9 mouse cellular contexts compared by ENCODE assay signal in genomic region chr9:106908715-106909114, GRCm38 (mm10). TPM values are rescaled to one million over a fixed set of nuclear protein-coding genes. Genes with fewer than 3 reads are reported as not detected.
DNase-seq lines count a peak whose midpoint lies in the region; ATAC-seq and TF ChIP-seq lines count a peak whose summit lies in the region.
"Had no signal": no experiment of that assay in that cellular context is flagged by ENCODE, and none has a peak within 500 bp of the region (broad histone marks: within the 10 kb centered on the region; RNA-seq: fewer than 3 reads in every experiment).

No protein-coding gene starts in this region.

- H3K9ac ChIP-seq in heart, postnatal 0 days (replicated peaks; ENCODE audit: low read depth, low read length), result no peak overlapping the region
- H3K9ac ChIP-seq in MEL (ENCODE audit: control insufficient read depth, low read depth, low read length, poor library complexity, severe bottlenecking), result peak overlapping the region; percentile 22; the same call in 1 of the 2 replicates
- peak overlapping the region; percentile 3; the same call in 1 of the 2 replicates for H3K9ac ChIP-seq in embryonic facial prominence, embryonic 12.5 days
- H3K9ac ChIP-seq: forebrain, embryonic 15.5 days had no signal

- no peaks in the 10 kb centered on the region for H3K9me3 ChIP-seq in heart, postnatal 0 days (replicated peaks; ENCODE audit: control insufficient read depth, low read length)
- H3K9me3 ChIP-seq in MEL (replicated peaks; ENCODE audit: insufficient read depth, low read length), result no peaks in the 10 kb centered on the region
- H3K9me3 ChIP-seq in embryonic facial prominence, embryonic 12.5 days, result no peaks in the 10 kb centered on the region
- H3K9me3 ChIP-seq: forebrain, embryonic 15.5 days had no signal

- no peak overlapping the region for H3K27ac ChIP-seq in heart, postnatal 0 days (ENCODE audit: low read depth)
- peak overlapping the region; percentile 37; the same call in 1 of the 2 replicates for H3K27ac ChIP-seq in MEL (ENCODE audit: control insufficient read depth, low read depth, low read length)
- no peak overlapping the region for H3K27ac ChIP-seq in embryonic facial prominence, embryonic 12.5 days
- H3K27ac ChIP-seq: forebrain, embryonic 15.5 days had no signal

- intact Hi-C loops in heart, postnatal 25 days (cut with DNase I), result loop anchor here (10.0 kb wide), 1 partner anchor 256 kb away; no protein-coding TSS in a partner anchor

- H3K36me3 ChIP-seq in heart, postnatal 0 days (replicated peaks; ENCODE audit: control insufficient read depth, insufficient read depth, low read length), result no peaks in the 10 kb centered on the region
- H3K36me3 ChIP-seq in MEL (ENCODE audit: control insufficient read depth in 1 of 2, insufficient read depth in 2 of 2, low read length in 2 of 2), result no peaks in the 10 kb centered on the region; a peak in 1 of 4 replicates
- H3K36me3 ChIP-seq in embryonic facial prominence, embryonic 12.5 days, result no peaks in the 10 kb centered on the region

- TF ChIP-seq EP300 in heart, postnatal 0 days (IDR thresholded peaks at IDR 0.05; ENCODE audit: low read depth), result no peak
- no peak for TF ChIP-seq EP300 in MEL (IDR thresholded peaks at IDR 0.05; ENCODE audit: low read depth in 1 of 2, low read length in 2 of 2)

- ATAC-seq in heart, postnatal 0 days (ENCODE audit: insufficient read depth, low read depth), result no peak; the same call in 1 of the 2 replicates
- no peak for ATAC-seq in embryonic facial prominence, embryonic 12.5 days (ENCODE audit: insufficient number of reproducible peaks, insufficient read depth, low FRiP score, low TSS enrichment)
- ATAC-seq: forebrain, embryonic 15.5 days had no signal

- H3K27me3 ChIP-seq in heart, postnatal 0 days (ENCODE audit: control insufficient read depth, insufficient read depth, low read length), result no peaks in the 10 kb centered on the region
- peaks cover 0 to 2% of the 10 kb centered on the region in 2 experiments; a peak in 1 of 4 replicates for H3K27me3 ChIP-seq in MEL (ENCODE audit: control insufficient read depth in 1 of 2, insufficient read depth in 2 of 2, low read length in 2 of 2)
- H3K27me3 ChIP-seq in embryonic facial prominence, embryonic 12.5 days, result no peaks in the 10 kb centered on the region
- H3K27me3 ChIP-seq: forebrain, embryonic 15.5 days had no signal

- WGBS in heart, postnatal 0 days, result 42% methylated on average over 5 of the region's 5 CpGs
- WGBS in embryonic facial prominence, embryonic 12.5 days, result 36% methylated on average over 5 of the region's 5 CpGs

- H3K4me2 ChIP-seq in heart, postnatal 0 days (ENCODE audit: low read depth, low read length), result no peak overlapping the region
- H3K4me2 ChIP-seq in embryonic facial prominence, embryonic 12.5 days (replicated peaks), result no peak overlapping the region
- H3K4me2 ChIP-seq: forebrain, embryonic 15.5 days had no signal

- no peak for TF ChIP-seq CTCF in heart, postnatal 0 days (IDR thresholded peaks at IDR 0.05; ENCODE audit: low read depth)
- no peak for TF ChIP-seq CTCF in MEL (IDR thresholded peaks at IDR 0.05 in 2 of 3, conservative IDR thresholded peaks at IDR 0.05 in 1 of 3; ENCODE audit: control insufficient read depth in 1 of 3, insufficient read depth in 1 of 3, low read depth in 2 of 3, low read length in 3 of 3, poor library complexity in 1 of 3, severe bottlenecking in 1 of 3)

- no peaks in the 10 kb centered on the region for H3K4me1 ChIP-seq in heart, postnatal 0 days (ENCODE audit: control insufficient read depth, insufficient read depth)
- peaks cover 0 to 3% of the 10 kb centered on the region in 2 experiments; a peak in 1 of 4 replicates for H3K4me1 ChIP-seq in MEL (ENCODE audit: control insufficient read depth in 1 of 2, insufficient read depth in 2 of 2, low read length in 2 of 2)
- H3K4me1 ChIP-seq in embryonic facial prominence, embryonic 12.5 days, result peaks cover 12% of the 10 kb centered on the region
- H3K4me1 ChIP-seq: forebrain, embryonic 15.5 days had no signal

- H3K4me3 ChIP-seq in heart, postnatal 0 days (ENCODE audit: low read depth, low read length), result no peak overlapping the region
- no peak overlapping the region for H3K4me3 ChIP-seq in MEL (ENCODE audit: control insufficient read depth in 1 of 2, insufficient read depth in 1 of 2, low read depth in 2 of 2, low read length in 2 of 2)
- H3K4me3 ChIP-seq in embryonic facial prominence, embryonic 12.5 days, result no peak overlapping the region
- H3K4me3 ChIP-seq: forebrain, embryonic 15.5 days had no signal

- H3K79me2 ChIP-seq in MEL (ENCODE audit: control insufficient read depth, insufficient read depth, low read length, poor library complexity), result no peaks in the 10 kb centered on the region

- no peak for TF ChIP-seq RAD21 in MEL (IDR thresholded peaks at IDR 0.05; ENCODE audit: low read depth, low read length)

- no peak for TF ChIP-seq POLR2A in MEL (IDR thresholded peaks at IDR 0.05; ENCODE audit: control insufficient read depth in 1 of 2, insufficient read depth in 1 of 2, low read depth in 1 of 2, low read length in 2 of 2, poor library complexity in 1 of 2)

- peak; percentile 9 for DNase-seq in heart, postnatal 0 days (ENCODE audit: low spot score)
- no peak for DNase-seq in heart, postnatal 25 days (ENCODE audit: low spot score)
- peak; percentile 26 for DNase-seq in MEL (ENCODE audit: low read depth, low spot score)
- DNase-seq in lung, postnatal 36 days, result peak; percentile 44
- no peak for DNase-seq in right cerebral cortex, adult 2 months (ENCODE audit: low spot score in 2 of 2)
- no peak for DNase-seq in thymus, adult 18-20 months
- DNase-seq: layer of hippocampus, adult 9-11 months had no signal

TF ChIP-seq in MEL, 35 proteins besides CTCF, POLR2A, EP300 and RAD21:
- TF ChIP-seq ZNF384 (IDR thresholded peaks at IDR 0.05; ENCODE audit: low read depth, low read length) (no peak), JUND (IDR thresholded peaks at IDR 0.05; ENCODE audit: low read depth, low read length) (no peak), POLR2AphosphoS2 (IDR thresholded peaks at IDR 0.05; ENCODE audit: low read length) (no peak), UBTF (IDR thresholded peaks at IDR 0.05; ENCODE audit: borderline replicate concordance, insufficient read depth, low read depth, low read length) (no peak), MYC (IDR thresholded peaks at IDR 0.05; ENCODE audit: low read depth, low read length) (no peak), USF1 (IDR thresholded peaks at IDR 0.05; ENCODE audit: low read depth, low read length) (no peak), RCOR1 (IDR thresholded peaks at IDR 0.05; ENCODE audit: low read depth, low read length) (no peak), NELFE (IDR thresholded peaks at IDR 0.05; ENCODE audit: low read depth, low read length) (no peak), CHD2 (IDR thresholded peaks at IDR 0.05; ENCODE audit: low read length) (no peak), TBP (IDR thresholded peaks at IDR 0.05; ENCODE audit: low read depth, low read length) (no peak), POLR2AphosphoS5 (IDR thresholded peaks at IDR 0.05; ENCODE audit: borderline replicate concordance, low read depth, low read length) (no peak), MAFK (IDR thresholded peaks at IDR 0.05; ENCODE audit: borderline replicate concordance, low read depth, low read length) (no peak), MAZ (IDR thresholded peaks at IDR 0.05; ENCODE audit: low read depth, low read length) (no peak), ZKSCAN1 (IDR thresholded peaks at IDR 0.05; ENCODE audit: low read depth, low read length) (no peak), TAL1 (IDR thresholded peaks at IDR 0.05; ENCODE audit: low read length) (no peak), ZMIZ1 (IDR thresholded peaks at IDR 0.05; ENCODE audit: low read depth, low read length) (no peak), ZC3H11A (IDR thresholded peaks at IDR 0.05; ENCODE audit: low read depth, low read length) (no peak), BHLHE40 (IDR thresholded peaks at IDR 0.05; ENCODE audit: borderline replicate concordance, low read depth, low read length) (no peak), GABPA (IDR thresholded peaks at IDR 0.05; ENCODE audit: low read depth, low read length) (no peak)

RNA-seq across cellular contexts. Expression of gene Manf, which starts 16.9 kb away (rescaled TPM):
- total RNA-seq in heart, postnatal 0 days (2014; rRNA removed; ENCODE audit: low replicate concordance), result 50.8 and 55.2 TPM in 2 replicates
- polyA plus RNA-seq in heart, postnatal 0 days (2015; fragmentation: Nextera tagmentation; extraction: Ambion mirVana), result 88.0 and 137 TPM in 2 replicates
- total RNA-seq in heart, postnatal 25 days (2021), result 100 to 1,000 TPM; 169 to 207 TPM
- total RNA-seq in MEL (2012; rRNA removed), result 209 and 316 TPM in 2 replicates
- polyA plus RNA-seq in MEL (2012; ENCODE audit: insufficient read depth in 1 of 2, insufficient read length in 2 of 2, low read depth in 1 of 2, low replicate concordance in 2 of 2, missing spikeins in 1 of 2), result 100 to 1,000 TPM in 1 of 2 experiments, not detected in 1; 289 TPM
- 239 and 261 TPM in 2 replicates for polyA plus RNA-seq in embryonic facial prominence, embryonic 12.5 days (2016; fragmentation: Nextera tagmentation; extraction: Ambion mirVana)

RNA-seq across cellular contexts. Expression of gene Rbm15b, which starts 21.5 kb away (rescaled TPM):
- total RNA-seq in heart, postnatal 0 days (2014; rRNA removed; ENCODE audit: low replicate concordance), result 14.5 and 23.8 TPM in 2 replicates
- 2.2 TPM in 2 replicates for polyA plus RNA-seq in heart, postnatal 0 days (2015; fragmentation: Nextera tagmentation; extraction: Ambion mirVana)
- 10 to 100 TPM; 12.3 to 15.2 TPM for total RNA-seq in heart, postnatal 25 days (2021)
- 23.3 and 29.7 TPM in 2 replicates for total RNA-seq in MEL (2012; rRNA removed)
- 10 to 100 TPM in 1 of 2 experiments, not detected in 1; 42.2 TPM for polyA plus RNA-seq in MEL (2012; ENCODE audit: insufficient read depth in 1 of 2, insufficient read length in 2 of 2, low read depth in 1 of 2, low replicate concordance in 2 of 2, missing spikeins in 1 of 2)
- 27.2 and 27.9 TPM in 2 replicates for polyA plus RNA-seq in embryonic facial prominence, embryonic 12.5 days (2016; fragmentation: Nextera tagmentation; extraction: Ambion mirVana)

Comparison
In these comparisons a context has a peak if more than half of its experiments do, and no peak if none do; other contexts are left out.
1. DNase-seq: peak in heart, postnatal 0 days (single experiment), MEL (single experiment) and lung, postnatal 36 days (single experiment); none in heart, postnatal 25 days (single experiment), right cerebral cortex, adult 2 months (0 of 2) and thymus, adult 18-20 months (0 of 2).